Comparison of ENCODE assay signal across 21 mouse cellular contexts in the genomic region with DNA sequence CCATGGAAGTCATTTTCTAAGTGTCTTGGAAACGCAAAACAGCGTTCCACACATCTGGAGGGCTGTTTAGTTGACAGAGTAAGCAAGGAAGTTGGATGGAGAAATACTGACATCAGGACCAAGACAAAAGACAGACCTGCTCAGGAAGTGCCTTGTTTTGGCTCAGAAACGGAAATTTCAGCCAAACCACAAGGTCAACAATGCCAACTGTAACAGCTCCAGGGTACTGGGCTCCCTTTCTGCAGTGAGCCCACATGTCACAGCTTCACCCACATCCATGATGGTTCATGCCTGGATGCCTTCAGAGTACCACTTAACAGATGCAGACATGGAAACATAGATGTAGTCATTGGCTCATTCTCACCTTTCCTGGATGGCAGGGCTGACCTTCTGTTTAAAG.
DNase-seq lines count a peak whose midpoint lies in the region; ATAC-seq and TF ChIP-seq lines count a peak whose summit lies in the region.
"Had no signal": no experiment of that assay in that cellular context is flagged by ENCODE, and none has a peak within 500 bp of the region (broad histone marks: within the 10 kb centered on the region; RNA-seq: fewer than 3 reads in every experiment).

No protein-coding gene starts in this region.

- no peak overlapping the region for H3K4me3 ChIP-seq in bone marrow, adult 2 months (replicated peaks; ENCODE audit: control insufficient read depth, low read depth, low read length)
- H3K4me3 ChIP-seq: heart, embryonic 13.5 days; hindbrain, embryonic 15.5 days; intestine, embryonic 15.5 days; midbrain, embryonic 15.5 days had no signal

- no peak for TF ChIP-seq POLR2A in bone marrow, adult 2 months (IDR thresholded peaks at IDR 0.05; ENCODE audit: borderline replicate concordance, control insufficient read depth, low read depth, low read length)

- no peak for TF ChIP-seq CTCF in bone marrow, adult 2 months (IDR thresholded peaks at IDR 0.05; ENCODE audit: control insufficient read depth, insufficient read depth, low read length)

- H3K27ac ChIP-seq in bone marrow, adult 2 months (ENCODE audit: control insufficient read depth, insufficient read depth, low read depth, low read length, poor library complexity) = peak overlapping the region; percentile 75
- H3K27ac ChIP-seq: heart, embryonic 13.5 days; hindbrain, embryonic 15.5 days; intestine, embryonic 15.5 days; midbrain, embryonic 15.5 days had no signal

- DNase-seq in cerebellum, adult 9-10 months = peak; percentile 23
- peak; percentile 55 to 56 for DNase-seq in spleen, postnatal 36 days (ENCODE audit: low spot score in 2 of 2)
- DNase-seq in spleen, postnatal 14 days (ENCODE audit: low spot score in 2 of 2) = no peak
- DNase-seq in adrenal gland, adult 18-20 months (ENCODE audit: low spot score in 2 of 2) = no peak
- no peak for DNase-seq in lung, postnatal 36 days
- DNase-seq: embryo, embryonic 11 days; forebrain, postnatal 0 days; gastrocnemius, postnatal 36 days; kidney, adult 9 months; left cerebral cortex, postnatal 4 days; retina, postnatal 1 day; right cerebral cortex, postnatal 4 days; thymus, postnatal 4 days had no signal

- WGBS in bone marrow, adult 2 months = 1% methylated on average over 3 of the region's 3 CpGs

- H3K4me1 ChIP-seq in bone marrow, adult 2 months (ENCODE audit: control insufficient read depth, insufficient read depth, low read length) = peaks cover 27% of the 10 kb centered on the region
- H3K4me1 ChIP-seq: heart, embryonic 13.5 days; intestine, embryonic 15.5 days had no signal

- no peak for ATAC-seq in cerebellum, adult (ENCODE audit: insufficient number of reproducible peaks, low FRiP score, low TSS enrichment)
- ATAC-seq in monocyte, adult 5-6 weeks (replicated peaks; ENCODE audit: insufficient number of reproducible peaks, low FRiP score, low TSS enrichment, poor library complexity, severe bottlenecking) = 0 out of 2 replicates have a peak, but pooled peaks have one; percentile 33
- ATAC-seq: forebrain, postnatal 0 days; intestine, embryonic 15.5 days; lung, postnatal 0 days; midbrain, embryonic 15.5 days had no signal

Comparison
In these comparisons a context has a peak if more than half of its experiments do, and no peak if none do; other contexts are left out.
1. DNase-seq: peak in cerebellum, adult 9-10 months (single experiment) and spleen, postnatal 36 days (2 of 2); none in spleen, postnatal 14 days (0 of 2), adrenal gland, adult 18-20 months (0 of 2) and lung, postnatal 36 days (single experiment).